Mouse (Mus musculus) thymus, adult 2 months (tissue): ENCODE measurements around the gene Olfr215. TPM values are rescaled to one million over a fixed set of nuclear protein-coding genes. Genes with fewer than 3 reads are reported as not detected.
"Not testable (repeated sequence)": the region's sequence is repeated elsewhere in the genome, so short reads cannot be mapped to it uniquely, and the experiment has no call there.

Experiments
- DNase-seq: peaks from one replicate; pipeline ENCODE4 v3.0.0; 2021
- H3K27ac ChIP-seq: fragments of 200-500 bp; 2 replicates; pipeline ENCODE4 v1.5.1; 2012; ENCODE audit warnings: low read length, control low read depth; ENCODE audit not compliant: control insufficient read depth, insufficient read depth
- H3K27me3 ChIP-seq: fragments of 200-500 bp; 2 replicates; pipeline ENCODE4 v1.6.1; 2012; ENCODE audit warnings: mild to moderate bottlenecking, low read length, moderate library complexity, mixed read lengths; ENCODE audit not compliant: control insufficient read depth, insufficient read depth
- H3K36me3 ChIP-seq: fragments of 200-500 bp; 2 replicates; pipeline ENCODE4 v1.6.1; 2012; ENCODE audit warnings: mild to moderate bottlenecking, low read length, moderate library complexity; ENCODE audit not compliant: control insufficient read depth, insufficient read depth
- H3K4me1 ChIP-seq: fragments of 200-500 bp; replicated peaks from 2 replicates; pipeline ENCODE4 v1.6.1; 2012; ENCODE audit warnings: low read length; ENCODE audit not compliant: control insufficient read depth, insufficient read depth
- H3K4me3 ChIP-seq: fragments of 200-500 bp; 2 replicates; pipeline ENCODE4 v1.5.1; 2012; ENCODE audit warnings: mild to moderate bottlenecking, low read length, control low read depth, moderate library complexity; ENCODE audit not compliant: control insufficient read depth, insufficient read depth
- CTCF ChIP-seq: fragments of 200-500 bp; IDR thresholded peaks from 2 replicates; pipeline ENCODE4 v1.5.1; 2012; ENCODE audit warnings: mild to moderate bottlenecking, control low read depth, low read length, moderate library complexity, borderline replicate concordance; ENCODE audit not compliant: control insufficient read depth, poor library complexity, insufficient read depth; ENCODE audit errors: extremely low read depth
- POLR2A ChIP-seq: fragments of 200-500 bp; IDR thresholded peaks from 2 replicates; pipeline ENCODE4 v1.6.1; 2012; ENCODE audit warnings: mild to moderate bottlenecking, low read length, control low read depth, moderate library complexity; ENCODE audit not compliant: control insufficient read depth, poor library complexity, insufficient read depth; ENCODE audit errors: extremely low read depth
- WGBS: fragments of 180-500 bp; shearing (Covaris S2); methylation state at CpG from one replicate; pipeline ENCODE4 v1.1.7; 2018; 5-methylcytosine and 5-hydroxymethylcytosine counted together
- polyA plus RNA-seq: library from polyadenylated mRNA; depleted of rRNA; stranded (reverse); fragments of >200 nt; gene quantifications from 2 replicates; pipeline ENCODE4 v1.2.3, GENCODE M21; 2012

Gene Olfr215
- polyA plus RNA-seq, 1 experiment, result not detected

DNA sequence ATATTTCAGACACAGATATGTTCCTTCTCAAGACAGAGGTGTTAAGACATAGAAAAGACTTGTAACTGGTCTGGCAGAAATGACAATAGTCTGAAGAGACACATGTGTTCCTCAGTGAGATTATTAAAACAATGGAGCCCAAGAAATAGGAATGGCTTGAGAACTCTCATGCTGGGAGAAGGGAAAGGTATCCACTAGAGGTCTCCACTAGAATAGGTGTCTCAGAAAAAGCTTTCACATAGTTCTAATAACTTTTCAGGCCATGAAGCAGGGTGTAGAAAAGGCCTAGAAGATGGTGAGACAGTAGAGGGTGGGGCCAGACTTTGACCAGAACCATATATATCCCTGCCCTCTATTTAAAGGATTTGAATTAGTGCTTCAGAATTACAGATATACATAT lies 34.1 kb upstream of the Olfr215 start:
- DNase-seq, result no peak
- Histone ChIP-seq H3K4me3 (no peak overlapping the region), H3K4me1 (peaks cover 6% of the 10 kb centered on the region; the same call in 1 of the 2 replicates), H3K27ac (no peak overlapping the region), H3K36me3 (no peaks in the 10 kb centered on the region), H3K27me3 (no peaks in the 10 kb centered on the region)
- TF ChIP-seq POLR2A, result no peak
- TF ChIP-seq CTCF, result no peak

DNA sequence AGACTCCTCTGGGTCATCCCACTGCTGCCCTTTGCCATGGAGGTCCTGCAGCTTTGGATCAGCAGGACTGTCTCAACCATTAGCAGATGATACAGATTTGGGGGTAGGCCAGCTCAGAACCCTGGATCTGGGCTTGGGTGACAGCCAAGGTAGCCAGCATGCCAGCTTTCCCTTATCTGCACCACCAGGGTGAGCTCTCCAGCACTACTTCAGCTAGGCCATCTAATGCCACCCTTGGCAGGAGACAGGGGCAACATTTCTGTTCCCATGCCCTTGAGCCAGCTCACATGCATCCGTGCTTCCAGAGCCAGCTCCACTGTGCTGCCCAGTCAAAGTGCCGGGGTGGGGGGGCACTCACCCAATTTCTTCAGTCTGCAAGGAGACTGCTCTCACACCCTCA lies 31.7 kb upstream of the Olfr215 start:
- no peak for DNase-seq
- WGBS, result 95% methylated on average over 2 of the region's 2 CpGs
- Histone ChIP-seq H3K27ac (no peak overlapping the region), H3K4me1 (no peaks in the 10 kb centered on the region), H3K36me3 (no peaks in the 10 kb centered on the region), H3K27me3 (no peaks in the 10 kb centered on the region), H3K4me3 (no peak overlapping the region)
- TF ChIP-seq POLR2A, result no peak
- TF ChIP-seq CTCF, result no peak

DNA sequence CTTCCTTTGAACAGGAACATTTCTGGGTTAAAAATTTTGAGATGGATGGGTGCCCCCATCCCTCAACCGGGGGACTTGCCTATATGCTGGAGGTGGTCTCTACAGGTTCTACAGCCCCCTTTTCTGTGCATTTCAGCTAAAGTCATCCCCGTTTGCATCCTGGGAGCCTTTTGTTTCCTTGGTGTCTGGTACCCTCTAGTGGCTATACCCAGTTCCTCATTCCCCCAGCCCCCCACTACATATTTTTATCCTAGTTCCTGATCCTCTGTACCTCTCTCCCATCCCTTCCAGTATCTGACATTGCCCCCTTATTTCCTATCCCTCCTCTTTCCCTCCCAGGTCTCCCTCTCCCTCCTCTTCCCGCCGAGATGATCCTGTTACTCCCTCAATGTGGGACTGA lies 23.2 kb upstream of the Olfr215 start:
- Histone ChIP-seq H3K27ac (no peak overlapping the region), H3K4me1 (no peaks in the 10 kb centered on the region), H3K27me3 (no peaks in the 10 kb centered on the region), H3K4me3 (no peak overlapping the region), H3K36me3 (no peaks in the 10 kb centered on the region)
- WGBS, result 42% methylated on average over 4 of the region's 4 CpGs
- no peak for DNase-seq
- TF ChIP-seq CTCF, result no peak

DNA sequence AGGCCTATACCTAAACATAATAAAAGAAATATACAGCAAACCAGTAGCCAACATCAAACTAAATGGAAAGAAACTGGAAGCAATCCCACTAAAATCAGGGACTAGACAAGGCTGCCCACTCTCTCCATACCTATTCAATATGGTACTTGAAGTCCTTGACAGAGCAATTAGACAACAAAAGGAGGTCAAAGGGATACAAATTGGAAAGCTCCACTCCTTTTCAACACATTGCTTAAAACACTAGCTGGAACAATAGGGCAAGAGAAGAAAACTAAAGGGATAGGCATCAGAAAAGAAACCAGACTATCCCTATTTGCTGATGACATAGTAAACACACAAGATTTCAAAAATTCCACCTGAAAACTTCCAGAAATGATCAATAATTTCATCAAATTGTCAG lies 17.0 kb upstream of the Olfr215 start:
- not testable (repeated sequence) for H3K4me3 ChIP-seq, H3K36me3 ChIP-seq, H3K27ac ChIP-seq, H3K27me3 ChIP-seq, H3K4me1 ChIP-seq, DNase-seq

DNA sequence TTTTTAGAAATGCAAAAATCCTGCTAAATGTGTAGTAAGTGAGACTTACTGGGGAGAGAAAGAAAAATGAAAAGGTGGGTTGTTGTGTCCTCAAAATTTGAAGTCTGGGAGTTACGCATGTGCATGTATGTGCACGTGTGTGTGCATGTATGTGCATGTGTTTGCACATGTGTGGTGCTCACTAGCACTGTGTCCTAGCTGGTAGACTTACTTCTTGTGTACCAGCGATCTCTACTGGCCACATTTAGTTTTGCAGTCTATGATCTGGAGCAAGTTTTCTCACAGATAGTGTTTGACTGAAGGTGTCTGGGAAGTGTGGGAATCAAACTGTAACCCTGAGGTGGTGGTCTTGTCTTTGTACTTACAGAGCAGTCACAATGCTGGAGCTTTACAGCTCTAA lies 14.2 kb downstream of the Olfr215 start:
- DNase-seq, result peak; percentile 37
- Histone ChIP-seq H3K4me1 (no peaks in the 10 kb centered on the region), H3K27ac (no peak overlapping the region), H3K4me3 (no peak overlapping the region), H3K36me3 (no peaks in the 10 kb centered on the region), H3K27me3 (no peaks in the 10 kb centered on the region)
- TF ChIP-seq POLR2A (no peak), CTCF (no peak)
- 33% methylated on average over 3 of the region's 3 CpGs for WGBS

DNA sequence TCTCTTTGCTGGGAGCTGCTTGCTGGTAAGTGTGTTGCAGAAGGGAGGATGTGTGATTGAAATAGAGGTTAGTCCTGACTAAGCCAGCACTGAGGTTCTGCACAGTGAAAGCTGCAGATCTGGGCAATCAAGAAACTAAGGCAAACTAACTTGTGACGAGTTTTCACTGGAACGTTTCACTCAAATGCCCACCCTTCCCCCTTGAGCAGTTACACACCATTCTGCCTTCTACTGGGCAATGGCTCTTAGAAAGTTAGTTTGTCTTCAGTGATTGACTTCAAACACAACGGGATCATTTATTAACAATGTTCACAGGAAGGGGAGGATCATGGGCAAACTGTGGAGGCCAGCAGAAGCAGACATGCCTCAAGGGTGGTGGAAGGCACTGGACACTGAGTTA lies 29.0 kb downstream of the Olfr215 start:
- WGBS, result 61% methylated on average over 3 of the region's 3 CpGs
- no peak for TF ChIP-seq CTCF
- no peak for TF ChIP-seq POLR2A
- Histone ChIP-seq H3K4me3 (no peak overlapping the region), H3K36me3 (no peaks in the 10 kb centered on the region), H3K27ac (no peak overlapping the region), H3K4me1 (no peaks in the 10 kb centered on the region), H3K27me3 (no peaks in the 10 kb centered on the region)
- DNase-seq, result no peak

DNA sequence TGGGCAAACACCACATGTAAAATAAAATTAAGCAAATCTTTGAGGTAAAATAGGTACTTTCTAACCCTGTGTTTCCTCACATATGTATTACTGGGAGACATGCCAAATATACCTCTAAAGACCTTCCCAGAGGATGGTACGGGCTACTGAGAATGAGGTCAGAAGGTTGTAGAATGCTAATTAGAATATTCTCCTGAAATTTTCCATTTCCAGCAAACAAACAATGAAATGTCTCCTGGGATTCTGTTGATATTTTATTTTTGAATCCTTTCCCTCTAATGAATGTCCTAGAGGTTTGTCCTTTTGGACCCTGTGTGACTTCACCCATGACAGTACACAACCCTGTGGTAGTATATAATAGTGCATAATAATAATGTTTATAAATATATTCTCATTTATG lies 30.1 kb downstream of the Olfr215 start, which contains the start of gene Olfr214:
Olfr214 (plus strand) TSS at position 301 of the 400 bp plus-strand sequence.
- no peaks in the 10 kb centered on the region for H3K4me1 ChIP-seq
- no peak within 1 kb of the TSS for H3K4me3 ChIP-seq
- H3K27ac ChIP-seq, result no peak within 1 kb of the TSS
- H3K36me3 ChIP-seq, result no peaks in the 10 kb centered on the region
- no peaks in the 10 kb centered on the region for H3K27me3 ChIP-seq
- 95% methylated on average over 1 of the region's 1 CpGs for WGBS
- TF ChIP-seq CTCF (no peak), POLR2A (no peak)
- DNase-seq, result no peak

DNA sequence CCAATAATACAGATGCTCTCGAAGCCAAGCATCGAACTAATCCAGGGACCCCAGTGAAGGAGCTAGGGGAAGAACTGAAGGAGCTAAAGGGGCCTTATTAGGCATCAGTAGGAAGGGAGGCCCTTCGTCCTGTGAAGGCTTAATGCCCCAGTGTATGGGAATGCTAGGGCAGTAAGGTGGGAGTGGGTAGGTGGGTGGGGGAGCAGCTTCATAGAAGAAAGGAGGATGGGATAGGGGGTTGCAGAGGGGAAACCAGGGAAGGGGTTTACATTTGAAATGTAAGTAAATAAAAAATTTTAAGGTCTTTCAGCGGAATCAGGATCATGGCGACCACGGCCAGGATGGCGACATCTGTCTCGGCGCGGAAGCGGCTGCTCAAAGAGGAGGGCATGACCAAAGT lies 33.2 kb downstream of the Olfr215 start, which contains the start of gene Gm5580:
Gm5580 (plus strand) TSS at position 301 of the 400 bp plus-strand sequence.
- H3K27me3 ChIP-seq, H3K27ac ChIP-seq, H3K4me3 ChIP-seq, H3K4me1 ChIP-seq, H3K36me3 ChIP-seq, DNase-seq: not testable (repeated sequence)
- 98% methylated on average over 11 of the region's 11 CpGs for WGBS
